Mouse (Mus musculus): ENCODE results near the gene Bik.

Bik gene

DNA sequence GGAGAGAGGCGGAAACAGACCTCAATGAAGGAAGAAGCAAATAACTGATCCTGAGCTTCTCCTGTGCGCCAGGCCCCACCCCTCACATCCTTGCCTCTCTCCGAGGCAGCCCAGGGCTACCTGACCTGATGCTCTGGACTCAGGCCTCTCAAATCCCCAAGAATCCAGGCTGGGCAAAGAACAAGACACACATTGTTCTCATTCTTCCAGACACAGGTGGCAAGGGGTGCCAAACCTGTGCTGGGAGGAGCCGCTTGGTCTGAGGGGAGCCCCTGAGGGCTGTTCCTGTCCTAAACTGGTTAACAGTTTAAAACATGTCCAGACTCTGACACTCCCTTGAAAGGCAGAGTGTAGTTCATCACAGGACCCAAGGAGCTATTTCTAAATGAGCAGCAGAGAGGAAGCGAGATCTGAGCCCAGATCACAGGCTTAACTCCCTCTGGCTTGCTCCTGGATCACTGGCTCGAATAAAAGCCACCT, 58.1 kb downstream of the Bik start:
- DNase-seq = no peak

- no peak for DNase-seq
These were observed 64.2 kb downstream of the Bik start for GRCm38 (mm10) chr15:83590841-83591240.

DNA sequence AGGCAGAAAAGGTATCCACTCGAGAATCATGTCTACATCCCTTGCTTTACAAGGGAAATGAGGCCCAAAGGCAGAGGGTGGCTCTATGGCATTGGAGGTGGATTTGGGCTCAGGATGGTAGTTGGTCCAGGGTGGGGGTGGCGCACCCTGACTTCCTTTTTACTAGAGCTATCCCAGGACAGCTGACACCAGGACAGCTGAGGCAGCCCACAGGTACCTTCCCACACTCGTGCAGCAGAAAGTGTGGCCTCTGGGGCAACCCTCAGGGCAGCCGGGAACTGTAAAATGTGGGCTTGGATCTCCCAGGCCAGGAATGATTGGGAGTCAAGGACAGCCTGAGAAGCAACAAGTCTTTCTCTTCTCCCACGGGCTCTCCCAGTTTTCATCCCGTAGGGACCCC, 65.1 kb downstream of the Bik start:
- DNase-seq = no peak

- DNase-seq = no peak
These were observed 65.9 kb downstream of the Bik start for GRCm38 (mm10) chr15:83592260-83593188.

DNA sequence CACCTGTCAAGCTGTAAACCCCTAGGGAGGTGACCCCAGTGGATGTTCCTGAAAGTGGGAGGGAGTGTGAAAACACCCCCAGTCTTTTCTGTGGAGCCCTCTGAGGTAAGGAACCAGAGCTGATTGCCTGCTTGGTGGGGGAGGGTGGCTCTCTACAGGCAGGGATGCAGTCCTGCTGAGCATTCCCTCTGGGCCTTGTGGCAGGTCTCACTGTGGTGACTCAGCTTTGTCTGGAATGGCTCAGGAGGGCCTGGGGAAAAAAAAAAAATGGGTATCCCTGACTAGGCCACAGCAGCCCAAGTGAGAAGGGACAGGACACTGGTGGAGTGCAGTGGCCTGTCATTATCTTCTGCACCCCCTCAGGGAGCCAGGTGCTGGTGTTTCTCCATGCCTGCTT, 66.5 kb downstream of the Bik start:
- no peak for DNase-seq

DNA sequence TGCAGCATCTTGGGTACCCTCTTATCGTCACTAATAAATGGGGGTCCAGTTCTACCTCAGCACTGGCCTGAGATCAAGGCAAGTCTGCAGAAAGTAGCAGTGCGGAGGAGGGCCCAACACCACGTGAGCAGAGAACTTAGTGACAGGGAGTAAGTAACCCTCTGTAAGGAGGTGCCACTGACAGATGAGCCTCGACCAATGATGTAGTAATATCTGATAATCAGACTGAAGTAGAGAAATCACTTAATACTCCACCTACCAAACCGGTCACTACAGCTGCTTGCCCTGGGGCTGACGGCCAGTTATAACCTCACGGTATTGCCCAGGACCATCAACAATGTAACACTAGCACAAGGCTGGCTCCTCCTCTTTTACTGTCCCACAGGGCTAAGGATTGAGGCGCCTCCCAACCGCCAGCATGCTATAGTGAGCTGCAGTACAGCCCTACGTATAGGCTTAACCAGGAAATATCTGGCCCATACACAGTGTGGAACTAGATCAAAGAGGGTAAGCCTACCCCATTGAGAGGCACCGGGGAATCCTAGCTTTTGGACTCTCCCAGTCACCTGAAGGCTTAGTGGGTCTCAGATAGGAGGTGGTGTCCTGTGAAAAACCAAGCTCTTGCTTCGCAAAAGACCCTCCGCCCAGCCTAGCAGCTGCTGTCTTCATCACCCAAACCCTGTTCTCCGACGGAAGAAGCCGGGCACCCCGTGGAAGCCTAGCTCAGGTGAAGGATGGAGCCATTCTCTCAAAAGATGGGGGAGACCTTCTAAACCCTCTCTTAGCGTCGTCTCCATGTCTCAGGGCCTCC, 67.2 kb downstream of the Bik start:
- no peak for DNase-seq
